Mouse (Mus musculus): Measurements from ENCODE around the gene Tspan9. TPM values are rescaled to one million over a fixed set of nuclear protein-coding genes. Genes with fewer than 3 reads are reported as not detected.

Gene Tspan9
- polyA plus RNA-seq, 1 experiment from 2014 or later, result 177 TPM

GRCm38 (mm10) chr6:128029517-128030348 is 113.7 kb downstream of the Tspan9 start:
- no peak overlapping the region for H3K27ac ChIP-seq (ENCODE audit: low read length)

GRCm38 (mm10) chr6:128028116-128028940 is 115.1 kb downstream of the Tspan9 start:
- no peaks in the 10 kb centered on the region for H3K36me3 ChIP-seq (ENCODE audit: control insufficient read depth, insufficient read depth, low read length)
- WGBS, result 45% methylated on average over 10 of the region's 10 CpGs
- peak overlapping the region; percentile 38; the same call in 1 of the 2 replicates for H3K27ac ChIP-seq (ENCODE audit: low read length)
- H3K4me3 ChIP-seq (replicated peaks; ENCODE audit: low read length), result no peak overlapping the region
- peaks cover 11% of the 10 kb centered on the region; the same call in 1 of the 2 replicates for H3K4me1 ChIP-seq (ENCODE audit: control insufficient read depth, insufficient read depth, low read length)
- H3K9ac ChIP-seq (ENCODE audit: low read length), result peak overlapping the region; percentile 10; the same call in 1 of the 2 replicates
- no peak overlapping the region for H3K4me2 ChIP-seq (ENCODE audit: low read depth, low read length)
- no peak for ATAC-seq (ENCODE audit: insufficient read depth, low FRiP score)
- no peaks in the 10 kb centered on the region for H3K27me3 ChIP-seq (ENCODE audit: control insufficient read depth, insufficient read depth, low read length)
- H3K9me3 ChIP-seq (replicated peaks; ENCODE audit: control insufficient read depth, low read length), result no peaks in the 10 kb centered on the region

More at GRCm38 (mm10) chr6:128029517-128030348, 113.7 kb downstream of the Tspan9 start:
- no peak for ATAC-seq (ENCODE audit: insufficient read depth, low FRiP score)
- 81% methylated on average over 9 of the region's 9 CpGs for WGBS
- H3K27me3 ChIP-seq (ENCODE audit: control insufficient read depth, insufficient read depth, low read length), result 0 out of 2 replicates have a peak, but pooled peaks cover 9% of the 10 kb centered on the region
- no peak overlapping the region; the same call in 1 of the 2 replicates for H3K9ac ChIP-seq (ENCODE audit: low read length)
- peaks cover 20% of the 10 kb centered on the region for H3K4me1 ChIP-seq (ENCODE audit: control insufficient read depth, insufficient read depth, low read length)
- H3K4me2 ChIP-seq (ENCODE audit: low read depth, low read length), result no peak overlapping the region
- no peaks in the 10 kb centered on the region for H3K36me3 ChIP-seq (ENCODE audit: control insufficient read depth, insufficient read depth, low read length)
- H3K4me3 ChIP-seq (replicated peaks; ENCODE audit: low read length), result no peak overlapping the region
- H3K9me3 ChIP-seq (replicated peaks; ENCODE audit: control insufficient read depth, low read length), result no peaks in the 10 kb centered on the region

GRCm38 (mm10) chr6:128025997-128026396 is 117.4 kb downstream of the Tspan9 start:
- no peaks in the 10 kb centered on the region for H3K27me3 ChIP-seq (ENCODE audit: control insufficient read depth, insufficient read depth, low read length)
- no peaks in the 10 kb centered on the region for H3K9me3 ChIP-seq (replicated peaks; ENCODE audit: control insufficient read depth, low read length)
- H3K36me3 ChIP-seq (ENCODE audit: control insufficient read depth, insufficient read depth, low read length), result no peaks in the 10 kb centered on the region
- H3K4me3 ChIP-seq (replicated peaks; ENCODE audit: low read length), result no peak overlapping the region
- H3K27ac ChIP-seq (ENCODE audit: low read length), result no peak overlapping the region
- H3K4me2 ChIP-seq (ENCODE audit: low read depth, low read length), result no peak overlapping the region
- no peak for ATAC-seq (ENCODE audit: insufficient read depth, low FRiP score)
- no peak overlapping the region for H3K9ac ChIP-seq (ENCODE audit: low read length)
- 88% methylated on average over 8 of the region's 8 CpGs for WGBS
- peaks cover 28% of the 10 kb centered on the region for H3K4me1 ChIP-seq (ENCODE audit: control insufficient read depth, insufficient read depth, low read length)

- WGBS, result 79% methylated on average over 13 of the region's 13 CpGs
These were observed 117.8 kb downstream of the Tspan9 start for GRCm38 (mm10) chr6:128025581-128025980.

GRCm38 (mm10) chr6:128022207-128022606 is 121.2 kb downstream of the Tspan9 start:
- no peak overlapping the region; the same call in 1 of the 2 replicates for H3K9ac ChIP-seq (ENCODE audit: low read length)
- no peaks in the 10 kb centered on the region for H3K36me3 ChIP-seq (ENCODE audit: control insufficient read depth, insufficient read depth, low read length)
- 41% methylated on average over 6 of the region's 6 CpGs for WGBS
- H3K4me3 ChIP-seq (replicated peaks; ENCODE audit: low read length), result no peak overlapping the region
- no peaks in the 10 kb centered on the region for H3K27me3 ChIP-seq (ENCODE audit: control insufficient read depth, insufficient read depth, low read length)
- H3K9me3 ChIP-seq (replicated peaks; ENCODE audit: control insufficient read depth, low read length), result no peaks in the 10 kb centered on the region
- ATAC-seq (ENCODE audit: insufficient read depth, low FRiP score), result no peak
- no peak overlapping the region for H3K4me2 ChIP-seq (ENCODE audit: low read depth, low read length)
- peak overlapping the region; percentile 78 for H3K27ac ChIP-seq (ENCODE audit: low read length)
- H3K4me1 ChIP-seq (ENCODE audit: control insufficient read depth, insufficient read depth, low read length), result peaks cover 28% of the 10 kb centered on the region

More at GRCm38 (mm10) chr6:128025581-128025980, 117.8 kb downstream of the Tspan9 start:
- Histone ChIP-seq H3K36me3 (ENCODE audit: control insufficient read depth, insufficient read depth, low read length) (no peaks in the 10 kb centered on the region), H3K4me3 (replicated peaks; ENCODE audit: low read length) (no peak overlapping the region), H3K9me3 (replicated peaks; ENCODE audit: control insufficient read depth, low read length) (no peaks in the 10 kb centered on the region), H3K27ac (ENCODE audit: low read length) (no peak overlapping the region), H3K4me1 (ENCODE audit: control insufficient read depth, insufficient read depth, low read length) (peaks cover 33% of the 10 kb centered on the region), H3K9ac (ENCODE audit: low read length) (no peak overlapping the region), H3K27me3 (ENCODE audit: control insufficient read depth, insufficient read depth, low read length) (no peaks in the 10 kb centered on the region), H3K4me2 (ENCODE audit: low read depth, low read length) (no peak overlapping the region)
- no peak for ATAC-seq (ENCODE audit: insufficient read depth, low FRiP score)

GRCm38 (mm10) chr6:128021931-128022202 is 121.5 kb downstream of the Tspan9 start:
- Histone ChIP-seq H3K4me3 (replicated peaks; ENCODE audit: low read length) (no peak overlapping the region), H3K27ac (ENCODE audit: low read length) (peak overlapping the region; percentile 78), H3K27me3 (ENCODE audit: control insufficient read depth, insufficient read depth, low read length) (no peaks in the 10 kb centered on the region), H3K36me3 (ENCODE audit: control insufficient read depth, insufficient read depth, low read length) (no peaks in the 10 kb centered on the region), H3K4me1 (ENCODE audit: control insufficient read depth, insufficient read depth, low read length) (peaks cover 28% of the 10 kb centered on the region), H3K9ac (ENCODE audit: low read length) (peak overlapping the region; percentile 43), H3K4me2 (ENCODE audit: low read depth, low read length) (no peak overlapping the region), H3K9me3 (replicated peaks; ENCODE audit: control insufficient read depth, low read length) (no peaks in the 10 kb centered on the region)
- WGBS, result 61% methylated on average over 5 of the region's 5 CpGs
- ATAC-seq (ENCODE audit: insufficient read depth, low FRiP score), result no peak

GRCm38 (mm10) chr6:128021106-128021930 is 122.1 kb downstream of the Tspan9 start:
- peak overlapping the region; percentile 78 for H3K27ac ChIP-seq (ENCODE audit: low read length)
- H3K4me1 ChIP-seq (ENCODE audit: control insufficient read depth, insufficient read depth, low read length), result peaks cover 28% of the 10 kb centered on the region
- peak; percentile 75 for ATAC-seq (ENCODE audit: insufficient read depth, low FRiP score)
- no peak overlapping the region for H3K4me3 ChIP-seq (replicated peaks; ENCODE audit: low read length)
- H3K4me2 ChIP-seq (ENCODE audit: low read depth, low read length), result peak overlapping the region; percentile 31
- H3K9ac ChIP-seq (ENCODE audit: low read length), result peak overlapping the region; percentile 43
- no peaks in the 10 kb centered on the region for H3K36me3 ChIP-seq (ENCODE audit: control insufficient read depth, insufficient read depth, low read length)
- 39% methylated on average over 10 of the region's 10 CpGs for WGBS
- no peaks in the 10 kb centered on the region for H3K9me3 ChIP-seq (replicated peaks; ENCODE audit: control insufficient read depth, low read length)
- H3K27me3 ChIP-seq (ENCODE audit: control insufficient read depth, insufficient read depth, low read length), result no peaks in the 10 kb centered on the region

GRCm38 (mm10) chr6:128020521-128021057 is 122.8 kb downstream of the Tspan9 start:
- Histone ChIP-seq H3K4me1 (ENCODE audit: control insufficient read depth, insufficient read depth, low read length) (peaks cover 28% of the 10 kb centered on the region), H3K9me3 (replicated peaks; ENCODE audit: control insufficient read depth, low read length) (no peaks in the 10 kb centered on the region), H3K4me3 (replicated peaks; ENCODE audit: low read length) (no peak overlapping the region), H3K36me3 (ENCODE audit: control insufficient read depth, insufficient read depth, low read length) (no peaks in the 10 kb centered on the region), H3K27me3 (ENCODE audit: control insufficient read depth, insufficient read depth, low read length) (no peaks in the 10 kb centered on the region), H3K9ac (ENCODE audit: low read length) (peak overlapping the region; percentile 43), H3K4me2 (ENCODE audit: low read depth, low read length) (no peak overlapping the region), H3K27ac (ENCODE audit: low read length) (peak overlapping the region; percentile 78)
- WGBS, result 47% methylated on average over 8 of the region's 8 CpGs
- ATAC-seq (ENCODE audit: insufficient read depth, low FRiP score), result peak; percentile 30; the same call in 1 of the 2 replicates
